Comparison of ENCODE assay signal across 26 mouse cellular contexts in the genomic region with DNA sequence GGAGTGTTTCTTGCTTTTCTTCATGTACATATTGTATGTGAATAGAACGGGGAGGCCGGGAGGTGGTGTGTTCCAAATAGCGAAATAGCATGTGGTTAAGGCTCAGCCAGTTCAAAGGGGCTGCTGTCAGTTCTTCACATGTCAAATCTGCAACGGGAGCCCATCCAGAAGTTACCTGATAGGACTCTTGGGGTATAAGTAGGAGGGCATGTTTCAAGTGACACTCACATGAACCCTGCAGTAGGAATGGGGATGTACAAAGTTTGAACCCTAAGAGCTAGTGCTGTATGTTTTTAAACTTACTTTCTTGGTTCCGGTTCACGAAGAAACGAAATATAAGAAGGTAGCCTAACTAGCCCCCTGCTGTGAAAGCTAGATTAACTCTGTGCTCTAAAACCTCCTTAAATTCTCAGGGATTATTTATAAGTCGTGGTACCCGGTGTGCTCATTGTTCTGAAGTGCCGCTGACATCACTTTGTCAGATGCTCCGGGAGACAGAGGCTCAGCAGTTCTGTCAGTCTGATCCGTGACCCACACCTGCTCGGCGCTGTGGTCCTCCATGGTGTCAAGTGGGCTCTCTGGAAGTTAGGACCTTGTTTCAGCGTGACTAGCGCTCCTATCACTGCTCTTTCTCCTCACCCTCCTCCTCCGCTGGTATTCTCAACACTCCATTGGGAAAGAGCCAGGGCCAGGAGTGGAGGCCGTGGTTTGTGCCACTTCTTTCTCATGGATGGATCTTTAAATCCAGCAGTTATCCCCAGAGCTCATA.
DNase-seq lines count a peak whose midpoint lies in the region; ATAC-seq lines count a peak whose summit lies in the region.
"Had no signal": no experiment of that assay in that cellular context is flagged by ENCODE, and none has a peak within 500 bp of the region (broad histone marks: within the 10 kb centered on the region; RNA-seq: fewer than 3 reads in every experiment).

No protein-coding gene starts in this region.

- no peak overlapping the region for H3K27ac ChIP-seq in heart, embryonic 14.5 days (replicated peaks in 1 of 2; ENCODE audit: control insufficient read depth in 1 of 2, insufficient read depth in 1 of 2, low read depth in 2 of 2, low read length in 2 of 2)
- no peak overlapping the region for H3K27ac ChIP-seq in midbrain, embryonic 12.5 days (replicated peaks)
- no peak overlapping the region for H3K27ac ChIP-seq in midbrain, embryonic 11.5 days (ENCODE audit: low read depth, low read length)
- H3K27ac ChIP-seq in embryonic facial prominence, embryonic 15.5 days (replicated peaks) = no peak overlapping the region
- H3K27ac ChIP-seq: forebrain, embryonic 15.5 days; heart, adult 2 months; liver, embryonic 12.5 days; neural tube, embryonic 12.5 days had no signal

- peak overlapping the region; percentile 25; the same call in 1 of the 2 replicates for H3K4me2 ChIP-seq in heart, embryonic 14.5 days (ENCODE audit: low read length)
- H3K4me2 ChIP-seq in midbrain, embryonic 12.5 days (replicated peaks) = no peak overlapping the region
- H3K4me2 ChIP-seq in midbrain, embryonic 11.5 days = no peak overlapping the region
- H3K4me2 ChIP-seq in embryonic facial prominence, embryonic 15.5 days (replicated peaks) = no peak overlapping the region
- H3K4me2 ChIP-seq: forebrain, embryonic 15.5 days; liver, embryonic 12.5 days; neural tube, embryonic 12.5 days had no signal

- H3K9ac ChIP-seq in heart, embryonic 14.5 days (ENCODE audit: low read length) = no peak overlapping the region
- H3K9ac ChIP-seq in midbrain, embryonic 12.5 days (replicated peaks) = no peak overlapping the region
- H3K9ac ChIP-seq in midbrain, embryonic 11.5 days (ENCODE audit: low read length) = no peak overlapping the region
- H3K9ac ChIP-seq in embryonic facial prominence, embryonic 15.5 days = no peak overlapping the region
- H3K9ac ChIP-seq: forebrain, embryonic 15.5 days; liver, embryonic 12.5 days; liver, postnatal 0 days; neural tube, embryonic 12.5 days had no signal

- H3K4me3 ChIP-seq in heart, embryonic 14.5 days (ENCODE audit: control insufficient read depth in 1 of 2, insufficient read depth in 1 of 2, low read depth in 1 of 2, low read length in 2 of 2) = no peak overlapping the region
- no peak overlapping the region for H3K4me3 ChIP-seq in midbrain, embryonic 12.5 days
- H3K4me3 ChIP-seq in midbrain, embryonic 11.5 days (ENCODE audit: low read depth, low read length) = no peak overlapping the region
- H3K4me3 ChIP-seq in embryonic facial prominence, embryonic 15.5 days (replicated peaks) = no peak overlapping the region
- H3K4me3 ChIP-seq: forebrain, embryonic 15.5 days; heart, adult 2 months; liver, embryonic 12.5 days; megakaryocyte, embryonic 14.5 days; neural tube, embryonic 12.5 days had no signal

- peaks cover 8 to 12% of the 10 kb centered on the region in 2 experiments; a peak in 3 of 4 replicates for H3K4me1 ChIP-seq in heart, embryonic 14.5 days (ENCODE audit: control insufficient read depth in 2 of 2, insufficient read depth in 2 of 2, low read length in 2 of 2)
- H3K4me1 ChIP-seq in midbrain, embryonic 12.5 days = peaks cover 3% of the 10 kb centered on the region
- H3K4me1 ChIP-seq in midbrain, embryonic 11.5 days (ENCODE audit: control insufficient read depth, insufficient read depth, low read length) = no peaks in the 10 kb centered on the region; the same call in 1 of the 2 replicates
- H3K4me1 ChIP-seq in embryonic facial prominence, embryonic 15.5 days = 0 out of 2 replicates have a peak, but pooled peaks cover 5% of the 10 kb centered on the region
- H3K4me1 ChIP-seq: megakaryocyte, embryonic 14.5 days; neural tube, embryonic 12.5 days had no signal

- no peak for DNase-seq in heart, postnatal 14 days
- DNase-seq in midbrain, embryonic 11.5 days (ENCODE audit: low spot score, missing footprints) = no peak
- DNase-seq in adrenal gland, adult (ENCODE audit: inconsistent age in 2 of 2, low spot score in 1 of 2) = no peak
- DNase-seq in cerebellum, adult 9-11 months = no peak
- DNase-seq: adrenal gland, adult 8-10 months; cerebellum, adult 8-10 months; cerebellum, postnatal 36 days; heart, adult 2 months; kidney, adult 8-10 months; kidney, postnatal 10 days; layer of hippocampus, postnatal 36 days; left cerebral cortex, postnatal 4 days; liver, postnatal 0 days; lung, postnatal 36 days; thymus, postnatal 4 days had no signal

- H3K36me3 ChIP-seq in heart, embryonic 14.5 days (ENCODE audit: control insufficient read depth, insufficient read depth, low read length) = no peaks in the 10 kb centered on the region
- no peaks in the 10 kb centered on the region for H3K36me3 ChIP-seq in midbrain, embryonic 12.5 days
- no peaks in the 10 kb centered on the region for H3K36me3 ChIP-seq in midbrain, embryonic 11.5 days (ENCODE audit: control insufficient read depth, insufficient read depth, low read length)
- no peaks in the 10 kb centered on the region for H3K36me3 ChIP-seq in embryonic facial prominence, embryonic 15.5 days
- H3K36me3 ChIP-seq: forebrain, embryonic 15.5 days; liver, embryonic 12.5 days; neural tube, embryonic 12.5 days had no signal

- no peaks in the 10 kb centered on the region for H3K9me3 ChIP-seq in heart, embryonic 14.5 days (ENCODE audit: control insufficient read depth, low read length)
- no peaks in the 10 kb centered on the region for H3K9me3 ChIP-seq in midbrain, embryonic 12.5 days
- H3K9me3 ChIP-seq in midbrain, embryonic 11.5 days (ENCODE audit: control insufficient read depth, low read length) = no peaks in the 10 kb centered on the region
- H3K9me3 ChIP-seq in embryonic facial prominence, embryonic 15.5 days (replicated peaks) = no peaks in the 10 kb centered on the region
- H3K9me3 ChIP-seq: forebrain, embryonic 15.5 days; liver, embryonic 12.5 days; megakaryocyte, embryonic 14.5 days; neural tube, embryonic 12.5 days had no signal

- intact Hi-C loops in heart, postnatal 14 days (cut with DNase I) = no loop called here

- 68% methylated on average over 18 of the region's 18 CpGs for WGBS in heart, embryonic 14.5 days
- 70% methylated on average over 18 of the region's 18 CpGs for WGBS in midbrain, embryonic 12.5 days
- 76% methylated on average over 18 of the region's 18 CpGs for WGBS in midbrain, embryonic 11.5 days
- WGBS in embryonic facial prominence, embryonic 15.5 days = 55% methylated on average over 18 of the region's 18 CpGs

- no peaks in the 10 kb centered on the region for H3K27me3 ChIP-seq in heart, embryonic 14.5 days (ENCODE audit: control insufficient read depth, insufficient read depth, low read length)
- no peaks in the 10 kb centered on the region for H3K27me3 ChIP-seq in midbrain, embryonic 12.5 days
- no peaks in the 10 kb centered on the region for H3K27me3 ChIP-seq in midbrain, embryonic 11.5 days (ENCODE audit: control insufficient read depth, insufficient read depth, low read length)
- H3K27me3 ChIP-seq in embryonic facial prominence, embryonic 15.5 days = no peaks in the 10 kb centered on the region
- H3K27me3 ChIP-seq: CH12.LX; forebrain, embryonic 15.5 days; liver, embryonic 12.5 days; megakaryocyte, embryonic 14.5 days; neural tube, embryonic 12.5 days had no signal

- no peak for ATAC-seq in heart, embryonic 14.5 days (ENCODE audit: insufficient number of reproducible peaks, insufficient read depth, low FRiP score, low read depth)
- 0 out of 2 replicates have a peak, but pooled peaks have one; percentile 16 for ATAC-seq in midbrain, embryonic 12.5 days (ENCODE audit: low FRiP score, low read depth)
- ATAC-seq in midbrain, embryonic 11.5 days (ENCODE audit: low FRiP score) = no peak
- peak; percentile 47; the same call in 1 of the 2 replicates for ATAC-seq in embryonic facial prominence, embryonic 15.5 days (ENCODE audit: insufficient number of reproducible peaks, low FRiP score, low TSS enrichment, low read depth)
- ATAC-seq: activated CD4-positive, CD25-positive, alpha-beta regulatory T cell, adult 4 months; forebrain, embryonic 15.5 days; hindbrain, embryonic 16.5 days; liver, embryonic 12.5 days; liver, postnatal 0 days; midbrain, embryonic 16.5 days had no signal

Comparison
In these comparisons a context has a peak if more than half of its experiments do, and no peak if none do; other contexts are left out.
1. ATAC-seq: peak in midbrain, embryonic 12.5 days (single experiment) and embryonic facial prominence, embryonic 15.5 days (single experiment); none in heart, embryonic 14.5 days (single experiment) and midbrain, embryonic 11.5 days (single experiment).